Mouse (Mus musculus): ENCODE data around the gene Lsm4. TPM values are rescaled to one million over a fixed set of nuclear protein-coding genes. Genes with fewer than 3 reads are reported as not detected.

The Lsm4 gene
- polyA plus RNA-seq (2017; shearing (Covaris generic)), result 100 to 1,000 TPM; 304 to 322 TPM

DNA sequence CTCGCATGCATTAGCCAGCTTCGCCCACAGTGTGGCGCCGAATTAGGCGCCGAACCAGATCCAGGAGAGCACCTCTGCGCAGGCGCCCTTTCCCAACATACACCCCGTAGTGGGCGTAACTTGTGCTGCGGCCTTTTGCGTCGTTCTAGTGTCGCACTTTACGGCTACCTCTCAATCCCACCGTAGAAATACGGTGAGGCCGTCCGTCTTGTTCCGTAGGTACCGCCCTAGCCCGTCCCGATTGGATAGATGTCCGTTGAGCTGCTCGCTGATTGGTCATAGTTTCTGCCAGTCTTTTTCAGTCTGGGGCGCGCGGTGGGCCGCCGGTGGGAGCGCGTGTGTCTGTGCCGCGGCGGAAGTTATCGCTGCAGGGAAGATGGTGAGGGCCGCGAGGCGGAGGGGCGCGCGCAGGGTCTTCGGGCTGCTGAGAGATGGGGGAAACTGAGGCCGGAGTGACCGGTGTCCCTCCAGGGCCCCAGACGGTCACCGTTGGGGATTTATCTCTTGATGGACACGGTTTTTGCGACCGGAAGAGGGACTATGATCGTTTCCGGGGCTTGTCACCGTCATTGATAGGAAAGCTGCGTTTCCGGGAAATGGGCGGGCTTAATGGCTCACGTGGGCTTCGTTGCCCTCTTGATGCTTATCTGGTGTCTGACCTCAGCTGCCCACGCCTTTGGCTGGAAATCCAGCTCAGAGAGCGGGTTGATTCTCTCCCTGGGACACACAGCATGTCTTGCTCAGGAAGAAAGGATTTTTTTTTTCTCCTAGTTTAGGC lies at the start of gene Lsm4:
Gene Lsm4 (plus strand): TSS at position 170 of the 778 bp plus-strand sequence.

GRCm38 (mm10) chr8:70632346-70632892 lies 40.6 kb upstream of the Lsm4 start, which contains the start of gene Gdf15:
Gdf15 (minus strand) TSS chr8:70632456.

DNA sequence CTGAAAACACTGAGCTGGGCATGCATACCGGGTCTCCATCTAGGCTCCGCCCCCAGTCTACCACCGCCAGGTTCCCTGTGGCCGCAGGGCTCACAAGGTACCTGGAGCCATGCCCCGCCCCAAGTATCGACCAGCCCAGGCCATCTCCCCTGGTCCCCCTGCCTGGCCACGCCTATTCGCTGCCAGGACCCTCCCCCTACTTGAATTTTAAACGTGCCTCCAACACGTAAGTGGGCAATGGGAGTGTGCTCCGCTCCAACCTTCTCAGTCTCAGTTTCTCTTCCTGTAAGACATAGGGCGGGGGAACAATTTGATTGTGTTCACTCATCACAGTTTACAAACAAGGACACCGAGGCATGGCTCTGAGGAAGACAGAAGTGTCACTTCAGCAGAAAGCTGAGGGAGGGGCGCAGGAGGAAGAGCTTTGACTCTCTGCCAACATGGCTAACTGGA lies 12.7 kb upstream of the Lsm4 start, which contains the start of gene Pgpep1:
Gene Pgpep1 (minus strand): TSS at position 116 of the 453 bp plus-strand sequence.

DNA sequence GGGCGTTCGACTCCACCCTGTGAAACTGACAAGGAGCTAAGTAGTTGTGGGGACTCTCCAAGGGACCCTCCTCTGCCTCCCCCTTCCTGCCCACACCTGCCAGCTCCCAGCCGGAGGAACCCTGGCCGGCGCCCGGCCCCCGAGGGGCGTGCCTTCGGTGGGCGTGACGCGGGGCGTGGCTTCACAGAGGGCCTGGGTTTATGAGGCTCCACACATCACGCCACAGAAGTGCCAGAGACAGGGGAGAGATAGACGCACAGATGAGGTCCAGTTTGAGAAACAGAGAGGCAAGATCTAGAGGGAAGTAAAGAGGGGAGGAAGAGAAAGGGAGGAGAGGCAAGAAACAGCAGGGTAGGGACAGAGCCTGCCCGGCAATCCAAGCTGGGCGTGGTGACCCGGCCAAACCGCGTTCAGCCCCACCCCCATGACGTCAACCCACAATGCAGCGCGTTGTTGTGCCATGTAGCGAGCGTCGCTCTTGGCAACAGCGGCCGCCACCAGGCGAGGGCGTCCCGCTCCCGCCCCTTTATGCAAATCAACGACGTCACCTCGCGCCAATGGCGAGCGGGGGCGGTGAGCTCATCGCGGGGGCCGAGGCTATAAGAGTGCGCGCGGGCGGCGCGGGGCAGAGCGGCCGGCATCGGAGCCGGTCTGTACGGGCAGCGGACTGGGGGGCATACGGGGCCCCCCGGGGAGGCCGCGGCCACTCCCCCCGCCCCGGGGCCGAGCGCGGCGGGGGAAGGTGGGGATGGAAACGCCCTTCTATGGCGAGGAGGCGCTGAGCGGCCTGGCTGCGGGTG lies 25.5 kb downstream of the Lsm4 start, which contains the start of gene Jund:
Gene Jund (plus strand): TSS at position 640 of the 800 bp plus-strand sequence.

GRCm38 (mm10) chr8:70703287-70703686 lies 30.2 kb downstream of the Lsm4 start, which contains the start of gene Iqcn:
Iqcn (plus strand) TSS chr8:70703457.

GRCm38 (mm10) chr8:70718297-70718696 lies 45.2 kb downstream of the Lsm4 start, which contains the start of gene Gm3336:
Gm3336 (plus strand) TSS chr8:70718543.

GRCm38 (mm10) chr8:70723486-70724210 lies 50.6 kb downstream of the Lsm4 start, which contains the start of gene Pde4c:
Pde4c (plus strand) TSS chr8:70723720.

Other genes with a start within 250 kb of the Lsm4 start
- gene Crtc1, start 233.7 kb upstream of the Lsm4 start, polyA plus RNA-seq (2017; shearing (Covaris generic)), result 10 to 100 TPM; 14.4 to 21.9 TPM
- gene Klhl26, start 196.3 kb upstream of the Lsm4 start, polyA plus RNA-seq (2017; shearing (Covaris generic)), result 10 to 100 TPM; 18.0 TPM
- not detected for gene Tmem59l, start 185.9 kb upstream of the Lsm4 start, polyA plus RNA-seq (2017; shearing (Covaris generic))
- gene Crlf1, start 180.1 kb upstream of the Lsm4 start, polyA plus RNA-seq (2017; shearing (Covaris generic)), result under 1 TPM; 0.42 to 0.76 TPM
- 100 to 1,000 TPM; 103 to 115 TPM for gene Rex1bd, start 166.5 kb upstream of the Lsm4 start, polyA plus RNA-seq (2017; shearing (Covaris generic))
- gene Uba52, start 162.4 kb upstream of the Lsm4 start, polyA plus RNA-seq (2017; shearing (Covaris generic)), result 100 to 1,000 TPM; 859 to 975 TPM
- 100 to 1,000 TPM; 362 to 377 TPM for gene Fkbp8, start 145.5 kb upstream of the Lsm4 start, polyA plus RNA-seq (2017; shearing (Covaris generic))
- gene Kxd1, start 145.3 kb upstream of the Lsm4 start, polyA plus RNA-seq (2017; shearing (Covaris generic)), result 10 to 100 TPM; 75.4 to 87.4 TPM
- 10 to 100 TPM; 25.3 to 30.2 TPM for gene Ell, start 133.8 kb upstream of the Lsm4 start, polyA plus RNA-seq (2017; shearing (Covaris generic))
- gene Isyna1, start 78.9 kb upstream of the Lsm4 start, polyA plus RNA-seq (2017; shearing (Covaris generic)), result 100 to 1,000 TPM in 1 of 2 experiments, 10 to 100 TPM in 1; 83.1 to 103 TPM
- 100 to 1,000 TPM; 132 to 196 TPM for gene Ssbp4, start 64.4 kb upstream of the Lsm4 start, polyA plus RNA-seq (2017; shearing (Covaris generic))
- gene Lrrc25, start 57.1 kb upstream of the Lsm4 start, polyA plus RNA-seq (2017; shearing (Covaris generic)), result under 1 TPM; 0.22 to 0.49 TPM
- gene Gdf15, start 40.8 kb upstream of the Lsm4 start, polyA plus RNA-seq (2017; shearing (Covaris generic)), result under 1 TPM in 1 of 2 experiments, not detected in 1; 0.54 TPM
- 1 to 10 TPM; 1.5 to 4.3 TPM for gene Pgpep1, start 12.9 kb upstream of the Lsm4 start, polyA plus RNA-seq (2017; shearing (Covaris generic))
- 100 to 1,000 TPM; 739 to 832 TPM for gene Jund, start 25.7 kb downstream of the Lsm4 start, polyA plus RNA-seq (2017; shearing (Covaris generic))
- 1 to 10 TPM in 1 of 2 experiments, under 1 TPM in 1; 0.08 to 1.1 TPM for gene Iqcn, start 30.2 kb downstream of the Lsm4 start, polyA plus RNA-seq (2017; shearing (Covaris generic))
- gene Gm3336, start 45.3 kb downstream of the Lsm4 start, polyA plus RNA-seq (2017; shearing (Covaris generic)), result under 1 TPM in 1 of 2 experiments, not detected in 1; 0.56 TPM
- gene Pde4c, start 50.5 kb downstream of the Lsm4 start, polyA plus RNA-seq (2017; shearing (Covaris generic)), result under 1 TPM; 0.37 to 0.56 TPM
- 10 to 100 TPM; 11.1 to 17.4 TPM for gene Rab3a, start 81.4 kb downstream of the Lsm4 start, polyA plus RNA-seq (2017; shearing (Covaris generic))
- gene Mpv17l2, start 87.7 kb downstream of the Lsm4 start, polyA plus RNA-seq (2017; shearing (Covaris generic)), result 10 to 100 TPM; 54.0 to 62.1 TPM
- 10 to 100 TPM; 26.3 to 34.1 TPM for gene Pik3r2, start 103.5 kb downstream of the Lsm4 start, polyA plus RNA-seq (2017; shearing (Covaris generic))
- 100 to 1,000 TPM in 1 of 2 experiments, 10 to 100 TPM in 1; 85.6 to 111 TPM for gene Mast3, start 131.8 kb downstream of the Lsm4 start, polyA plus RNA-seq (2017; shearing (Covaris generic))
- 10 to 100 TPM; 36.1 to 48.8 TPM for gene Il12rb1, start 135.2 kb downstream of the Lsm4 start, polyA plus RNA-seq (2017; shearing (Covaris generic))
- gene Arrdc2, start 166.5 kb downstream of the Lsm4 start, polyA plus RNA-seq (2017; shearing (Covaris generic)), result 10 to 100 TPM; 27.8 to 35.2 TPM
- gene Kcnn1, start 190.0 kb downstream of the Lsm4 start, polyA plus RNA-seq (2017; shearing (Covaris generic)), result under 1 TPM; 0.16 to 0.65 TPM
- gene Ccdc124, start 200.7 kb downstream of the Lsm4 start, polyA plus RNA-seq (2017; shearing (Covaris generic)), result 10 to 100 TPM; 72.9 to 77.4 TPM
- gene Slc5a5, start 219.5 kb downstream of the Lsm4 start, polyA plus RNA-seq (2017; shearing (Covaris generic)), result not detected
- 1,000 to 10,000 TPM; 5,102 to 6,041 TPM for gene Rpl18a, start 224.2 kb downstream of the Lsm4 start, polyA plus RNA-seq (2017; shearing (Covaris generic))
- 10 to 100 TPM; 59.8 to 80.4 TPM for gene Map1s, start 232.7 kb downstream of the Lsm4 start, polyA plus RNA-seq (2017; shearing (Covaris generic))

Measured in inflammation-experienced regulatory T-cells (primary cell).